Mouse (Mus musculus) hindbrain, embryonic 16.5 days (tissue): Measurements from ENCODE around the gene Enox1. TPM values are rescaled to one million over a fixed set of nuclear protein-coding genes. Genes with fewer than 3 reads are reported as not detected.
A peak's percentile ranks its signal among the peaks of the same experiment; 100 is the strongest.

Experiments used
- ATAC-seq: fragments of 200-750 bp; cut with Nextera tagmentation; 2 replicates; pipeline ENCODE4 v1.8.0; 2017; ENCODE audit warnings: moderate TSS enrichment, moderate library complexity
- H3K27ac ChIP-seq: fragments of 300-500 bp; sonication (generic); 2 replicates; pipeline ENCODE4 v1.5.1; 2014; ENCODE audit warnings: low read depth, mild to moderate bottlenecking, control low read depth, low read length, moderate library complexity
- H3K27me3 ChIP-seq: fragments of 300-500 bp; sonication (generic); replicated peaks from 2 replicates; pipeline ENCODE4 v1.6.1; 2014; ENCODE audit warnings: low read length; ENCODE audit not compliant: control insufficient read depth, insufficient read depth
- H3K36me3 ChIP-seq: fragments of 300-500 bp; sonication (generic); 2 replicates; pipeline ENCODE4 v1.6.1; 2014; ENCODE audit warnings: mild to moderate bottlenecking, low read length, moderate library complexity, mixed read lengths; ENCODE audit not compliant: control insufficient read depth, insufficient read depth
- H3K4me1 ChIP-seq: fragments of 300-500 bp; sonication (generic); 2 replicates; pipeline ENCODE4 v1.6.1; 2014; ENCODE audit warnings: low read depth, low read length; ENCODE audit not compliant: control insufficient read depth, insufficient read depth
- H3K4me2 ChIP-seq: fragments of 300-500 bp; sonication (generic); 2 replicates; pipeline ENCODE4 v1.6.1; 2014; ENCODE audit warnings: mild to moderate bottlenecking, low read length, control low read depth, moderate library complexity
- H3K4me3 ChIP-seq: fragments of 300-500 bp; sonication (generic); 2 replicates; pipeline ENCODE4 v1.5.1; 2014; ENCODE audit warnings: mild to moderate bottlenecking, low read length, control low read depth, moderate library complexity
- H3K9ac ChIP-seq: fragments of 300-500 bp; sonication (generic); 2 replicates; pipeline ENCODE4 v1.6.1; 2014; ENCODE audit warnings: low read depth, mild to moderate bottlenecking, control low read depth, low read length, moderate library complexity
- H3K9me3 ChIP-seq: fragments of 300-500 bp; sonication (generic); 2 replicates; pipeline ENCODE4 v1.6.1; 2014; ENCODE audit warnings: mild to moderate bottlenecking, low read length, moderate library complexity; ENCODE audit not compliant: control insufficient read depth
- WGBS: fragments of 180-500 bp; shearing (Covaris S2); extraction: QIAGEN DNeasy Blood & Tissue Kit; methylation state at CpG from one replicate; pipeline ENCODE4 v1.1.7; 2014; 5-methylcytosine and 5-hydroxymethylcytosine counted together
- polyA plus RNA-seq: library from polyadenylated mRNA; unstranded; fragments of >200 nt; fragmentation: Nextera tagmentation; extraction: Ambion mirVana; gene quantifications from 2 replicates; pipeline ENCODE4 v1.2.1, GENCODE M21; 2015

The Enox1 gene
- polyA plus RNA-seq, 1 experiment from 2014 or later, result 35.7 TPM

DNA sequence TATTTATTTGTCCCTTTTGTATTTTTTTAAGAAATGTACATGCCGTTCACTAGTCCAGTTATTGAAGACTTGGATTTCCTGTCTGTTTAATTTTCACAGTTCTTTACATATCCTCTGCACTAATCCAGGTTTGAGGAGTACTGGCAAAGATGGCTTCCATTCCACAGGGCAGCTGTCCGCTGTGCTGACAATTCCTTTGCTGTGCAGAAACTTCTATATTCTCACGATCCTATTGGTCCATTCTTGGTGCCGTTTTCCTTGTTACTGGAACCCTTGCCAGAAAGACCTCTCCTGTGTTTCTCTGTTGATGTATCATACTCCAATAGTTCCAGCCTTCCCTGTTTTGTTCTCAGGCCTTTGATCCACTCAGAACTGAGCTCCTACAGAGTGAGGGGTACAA, 206.1 kb downstream of the Enox1 start:
- Histone ChIP-seq H3K9me3 (no peaks in the 10 kb centered on the region), H3K27ac (no peak overlapping the region), H3K4me1 (no peaks in the 10 kb centered on the region; the same call in 1 of the 2 replicates), H3K4me2 (no peak overlapping the region), H3K4me3 (no peak overlapping the region), H3K9ac (no peak overlapping the region), H3K27me3 (no peaks in the 10 kb centered on the region), H3K36me3 (no peaks in the 10 kb centered on the region)
- 90% methylated on average over 4 of the region's 4 CpGs for WGBS
- ATAC-seq, result no peak

DNA sequence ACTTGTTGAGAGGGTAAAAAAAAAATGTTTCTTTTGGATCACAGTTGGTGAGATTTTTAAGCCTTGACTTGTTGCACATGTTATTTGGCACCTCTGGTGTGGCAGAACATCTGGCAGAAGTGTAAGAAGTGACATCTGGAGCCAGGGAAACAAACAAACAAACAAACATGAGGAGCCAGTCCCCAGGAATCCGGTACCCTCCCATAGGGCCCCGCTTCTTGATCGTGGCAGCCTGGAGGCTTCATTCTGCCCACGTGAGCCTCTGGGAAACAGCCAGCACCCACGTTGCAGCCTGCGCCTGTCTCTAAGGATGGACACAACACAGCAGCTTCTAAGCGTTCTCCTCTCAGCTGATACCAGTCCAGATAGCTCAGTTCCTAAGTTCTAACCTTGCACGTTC, 211.8 kb downstream of the Enox1 start:
- no peak overlapping the region for H3K4me2 ChIP-seq
- H3K4me1 ChIP-seq, result no peaks in the 10 kb centered on the region; the same call in 1 of the 2 replicates
- H3K27ac ChIP-seq, result no peak overlapping the region
- H3K9ac ChIP-seq, result no peak overlapping the region
- 71% methylated on average over 8 of the region's 8 CpGs for WGBS
- no peak for ATAC-seq
- no peaks in the 10 kb centered on the region for H3K9me3 ChIP-seq
- no peaks in the 10 kb centered on the region for H3K36me3 ChIP-seq
- no peak overlapping the region for H3K4me3 ChIP-seq
- no peaks in the 10 kb centered on the region for H3K27me3 ChIP-seq

DNA sequence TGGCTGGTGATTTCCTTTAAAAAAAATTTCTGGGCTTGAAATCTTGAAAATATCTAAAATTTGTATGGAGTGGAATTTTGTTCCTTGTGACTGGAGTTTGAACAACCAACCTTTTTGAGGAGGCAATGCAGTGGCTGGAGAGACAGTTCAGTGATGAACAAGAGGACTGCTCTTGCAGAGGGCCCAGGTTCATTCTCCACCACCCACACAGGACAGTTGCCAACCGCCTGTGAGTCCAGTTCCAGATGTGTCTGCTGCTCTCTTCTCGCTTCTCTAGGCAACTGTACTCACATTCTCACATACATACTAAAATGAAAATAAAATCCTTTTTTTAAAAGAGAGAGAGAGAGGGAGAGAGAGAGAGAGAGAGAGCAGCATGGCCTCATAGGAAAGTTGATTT, 212.5 kb downstream of the Enox1 start:
- 82% methylated on average over 2 of the region's 2 CpGs for WGBS
- no peak for ATAC-seq

DNA sequence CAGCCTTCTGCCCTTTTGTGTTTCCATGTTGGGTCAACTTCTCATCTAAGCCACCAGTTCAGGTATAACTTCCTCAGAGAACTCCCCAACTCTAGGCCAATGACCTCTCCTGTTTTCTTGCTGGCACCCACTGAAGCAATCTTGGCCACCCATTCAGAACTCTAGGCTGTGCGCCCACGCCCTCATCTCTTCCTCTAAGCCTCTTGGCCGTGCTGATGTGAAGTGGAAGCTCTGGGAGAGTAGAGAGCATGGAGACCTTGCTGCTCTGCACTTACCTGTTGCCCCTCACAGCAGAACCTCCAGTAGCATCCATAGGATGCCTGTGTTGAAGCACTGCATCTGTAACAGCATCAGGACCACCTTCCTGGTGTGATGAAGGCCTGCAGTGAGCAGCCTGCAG, 214.0 kb downstream of the Enox1 start:
- H3K36me3 ChIP-seq, result no peaks in the 10 kb centered on the region
- H3K27me3 ChIP-seq, result no peaks in the 10 kb centered on the region
- WGBS, result 89% methylated on average over 3 of the region's 3 CpGs
- H3K27ac ChIP-seq, result no peak overlapping the region
- no peak overlapping the region for H3K9ac ChIP-seq
- no peaks in the 10 kb centered on the region; the same call in 1 of the 2 replicates for H3K4me1 ChIP-seq
- H3K4me3 ChIP-seq, result no peak overlapping the region
- ATAC-seq, result no peak
- no peaks in the 10 kb centered on the region for H3K9me3 ChIP-seq
- no peak overlapping the region for H3K4me2 ChIP-seq

More for the DNA sequence above, 212.5 kb downstream of the Enox1 start:
- Histone ChIP-seq H3K4me3 (no peak overlapping the region), H3K9me3 (no peaks in the 10 kb centered on the region), H3K4me1 (no peaks in the 10 kb centered on the region; the same call in 1 of the 2 replicates), H3K27ac (no peak overlapping the region), H3K4me2 (no peak overlapping the region), H3K36me3 (no peaks in the 10 kb centered on the region), H3K27me3 (no peaks in the 10 kb centered on the region), H3K9ac (no peak overlapping the region)

DNA sequence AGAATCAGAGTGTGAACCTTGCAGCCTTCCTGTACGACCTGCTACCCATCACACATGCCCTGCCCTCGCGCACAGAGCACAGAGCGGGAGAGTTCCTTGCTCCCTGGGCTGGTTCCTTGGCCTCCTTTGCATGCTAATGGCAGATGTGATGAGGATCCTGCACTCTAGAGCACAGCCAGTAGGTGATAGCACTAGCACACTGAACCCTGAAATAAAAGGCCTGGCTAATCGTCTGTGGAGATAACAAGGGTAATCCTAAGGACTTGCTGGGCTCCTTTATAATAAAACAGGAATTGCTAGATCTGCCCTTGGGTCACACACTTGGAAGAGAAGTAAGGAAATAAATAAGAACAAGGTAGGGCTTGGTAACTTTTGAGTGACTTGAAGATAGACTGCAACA, 215.4 kb downstream of the Enox1 start:
- H3K4me3 ChIP-seq, result no peak overlapping the region
- no peak for ATAC-seq
- no peaks in the 10 kb centered on the region; the same call in 1 of the 2 replicates for H3K4me1 ChIP-seq
- H3K4me2 ChIP-seq, result no peak overlapping the region
- no peak overlapping the region for H3K27ac ChIP-seq
- H3K9ac ChIP-seq, result no peak overlapping the region
- H3K36me3 ChIP-seq, result no peaks in the 10 kb centered on the region
- no peaks in the 10 kb centered on the region for H3K9me3 ChIP-seq
- 68% methylated on average over 5 of the region's 5 CpGs for WGBS
- H3K27me3 ChIP-seq, result no peaks in the 10 kb centered on the region

DNA sequence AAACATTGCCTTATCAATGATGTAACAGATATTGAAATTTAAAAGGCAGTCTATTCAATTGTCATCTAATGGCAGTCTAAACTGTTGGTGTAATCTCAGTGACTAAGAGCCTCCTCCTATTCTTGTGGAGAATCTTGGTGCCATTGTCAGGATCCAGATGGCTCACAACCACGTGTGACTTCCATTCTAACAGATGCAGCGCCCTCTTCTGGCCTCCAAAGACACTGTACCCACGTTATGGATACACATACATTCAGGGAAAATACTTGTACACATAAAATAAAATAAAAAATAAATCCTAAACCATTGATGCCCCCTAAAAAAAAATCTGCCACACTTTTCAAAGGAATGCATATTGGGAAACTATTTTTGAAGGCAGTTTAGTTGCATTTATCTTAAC, 216.6 kb downstream of the Enox1 start:
- H3K9ac ChIP-seq, result no peak overlapping the region
- ATAC-seq, result no peak
- 73% methylated on average over 3 of the region's 3 CpGs for WGBS

DNA sequence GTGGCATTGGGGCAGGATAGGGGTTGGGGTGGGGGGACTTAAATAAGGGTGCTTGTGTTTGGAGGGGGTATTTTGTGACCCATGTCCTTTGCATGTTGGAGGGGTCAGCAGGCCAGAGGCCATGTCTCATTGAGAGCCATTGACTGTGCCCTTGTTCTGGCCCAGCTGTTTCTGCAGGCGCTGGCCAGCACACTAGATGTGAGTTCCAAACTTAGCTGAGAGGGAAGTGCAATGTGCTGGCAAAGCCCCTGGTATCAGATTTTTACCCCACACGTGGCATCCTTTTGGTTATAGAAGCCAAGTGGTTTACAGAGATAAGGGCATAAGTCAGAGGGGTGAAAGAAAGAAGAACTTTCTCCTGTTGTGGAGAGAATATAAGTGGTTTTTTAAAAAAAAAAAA, 218.5 kb downstream of the Enox1 start:
- ATAC-seq, result no peak
- H3K9me3 ChIP-seq, result no peaks in the 10 kb centered on the region
- no peaks in the 10 kb centered on the region for H3K36me3 ChIP-seq
- WGBS, result 48% methylated on average over 2 of the region's 2 CpGs
- H3K4me2 ChIP-seq, result no peak overlapping the region
- H3K4me3 ChIP-seq, result no peak overlapping the region
- H3K27me3 ChIP-seq, result no peaks in the 10 kb centered on the region
- H3K9ac ChIP-seq, result no peak overlapping the region
- H3K27ac ChIP-seq, result no peak overlapping the region
- H3K4me1 ChIP-seq, result peaks cover 6% of the 10 kb centered on the region

More for the DNA sequence above, 216.6 kb downstream of the Enox1 start:
- no peaks in the 10 kb centered on the region for H3K9me3 ChIP-seq
- peaks cover 6% of the 10 kb centered on the region for H3K4me1 ChIP-seq
- H3K4me2 ChIP-seq, result no peak overlapping the region
- no peaks in the 10 kb centered on the region for H3K27me3 ChIP-seq
- H3K36me3 ChIP-seq, result no peaks in the 10 kb centered on the region
- H3K27ac ChIP-seq, result no peak overlapping the region
- no peak overlapping the region for H3K4me3 ChIP-seq

DNA sequence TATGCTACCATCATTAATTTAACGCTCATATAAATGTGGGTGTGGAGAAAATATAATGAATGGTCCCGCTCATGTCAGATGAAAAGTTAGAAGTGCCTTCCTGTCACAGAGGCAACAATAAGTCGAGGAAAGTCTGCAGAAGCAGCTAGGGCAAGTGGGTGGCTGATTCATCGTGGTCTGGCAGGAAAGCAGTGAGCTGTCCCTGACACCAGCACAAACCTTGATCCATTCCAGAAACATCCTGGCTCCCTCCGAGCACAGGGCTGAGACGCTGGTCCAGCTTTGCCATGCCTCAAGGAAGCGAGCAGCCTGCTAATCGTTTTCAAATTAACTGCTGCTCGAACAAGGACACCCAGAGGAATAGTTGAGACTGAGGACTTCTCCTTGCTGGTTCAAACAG, 219.1 kb downstream of the Enox1 start:
- H3K9ac ChIP-seq, result no peak overlapping the region
- H3K4me2 ChIP-seq, result no peak overlapping the region
- no peak overlapping the region for H3K4me3 ChIP-seq
- no peak for ATAC-seq
- H3K27ac ChIP-seq, result no peak overlapping the region
- no peaks in the 10 kb centered on the region; the same call in 1 of the 2 replicates for H3K36me3 ChIP-seq
- H3K9me3 ChIP-seq, result no peaks in the 10 kb centered on the region
- no peaks in the 10 kb centered on the region for H3K27me3 ChIP-seq
- WGBS, result 46% methylated on average over 9 of the region's 9 CpGs
- H3K4me1 ChIP-seq, result peaks cover 6% of the 10 kb centered on the region

DNA sequence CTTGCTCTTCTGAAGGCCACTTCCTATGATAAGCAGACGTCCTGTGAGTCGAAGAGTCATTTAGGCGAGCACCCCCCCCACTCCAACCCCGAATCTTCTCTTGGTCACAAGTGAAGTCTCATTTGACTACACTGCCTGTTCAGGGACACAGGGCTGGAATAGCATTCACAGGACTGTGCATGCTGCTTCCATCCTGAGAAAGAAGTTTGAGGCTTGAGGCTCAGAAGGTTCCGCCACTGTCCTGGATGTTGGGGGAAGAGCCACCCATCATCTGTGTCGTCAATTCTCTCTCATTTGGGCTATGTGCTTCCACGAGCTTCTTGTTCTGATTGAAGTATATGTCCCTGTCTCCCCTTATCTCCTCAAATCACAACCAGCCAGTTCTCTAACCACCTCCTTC, 220.2 kb downstream of the Enox1 start:
- 84% methylated on average over 7 of the region's 7 CpGs for WGBS

DNA sequence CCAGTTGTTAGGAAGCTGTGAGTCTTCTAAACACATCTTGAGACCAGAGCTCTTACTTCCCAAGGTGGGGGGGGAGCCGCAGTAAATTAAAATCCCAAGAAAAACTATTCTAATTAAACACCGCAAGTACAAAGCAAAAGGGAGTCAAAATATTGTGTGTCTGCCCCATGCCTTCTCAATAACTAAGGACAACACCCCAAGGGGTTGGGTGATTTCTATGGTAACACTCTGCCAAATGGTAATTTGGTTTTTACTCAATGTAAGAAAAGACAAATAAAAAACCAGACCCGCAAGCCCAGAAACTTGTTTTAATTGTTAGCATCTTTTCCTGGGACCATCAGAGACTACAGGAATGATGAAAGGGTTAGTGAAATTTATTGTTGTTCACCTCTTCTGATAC, 220.9 kb downstream of the Enox1 start:
- WGBS, result 35% methylated on average over 3 of the region's 3 CpGs
- Histone ChIP-seq H3K9me3 (no peaks in the 10 kb centered on the region), H3K9ac (no peak overlapping the region), H3K4me2 (peak overlapping the region; percentile 18), H3K27ac (no peak overlapping the region), H3K27me3 (no peaks in the 10 kb centered on the region), H3K4me3 (no peak overlapping the region), H3K36me3 (no peaks in the 10 kb centered on the region; the same call in 1 of the 2 replicates), H3K4me1 (peaks cover 6% of the 10 kb centered on the region)
- no peak for ATAC-seq

More for the DNA sequence above, 220.2 kb downstream of the Enox1 start:
- no peak for ATAC-seq
- H3K36me3 ChIP-seq, result no peaks in the 10 kb centered on the region; the same call in 1 of the 2 replicates
- H3K27me3 ChIP-seq, result no peaks in the 10 kb centered on the region
- H3K9me3 ChIP-seq, result no peaks in the 10 kb centered on the region
- H3K4me2 ChIP-seq, result no peak overlapping the region
- H3K27ac ChIP-seq, result no peak overlapping the region
- peaks cover 6% of the 10 kb centered on the region for H3K4me1 ChIP-seq
- no peak overlapping the region for H3K4me3 ChIP-seq
- no peak overlapping the region for H3K9ac ChIP-seq
